Mouse (Mus musculus) ES-Bruce4 (cell line): ENCODE data around the gene Nr2c2.
A peak's percentile ranks its signal among the peaks of the same experiment; 100 is the strongest.

Source experiments
- CTCF ChIP-seq: IDR thresholded peaks from one replicate; pipeline ENCODE4 v1.8.1; 2011; ENCODE audit warnings: low read depth, low read length
- EP300 ChIP-seq: IDR thresholded peaks from 2 replicates; pipeline ENCODE4 v1.6.1; 2011; ENCODE audit warnings: low read depth, low read length; ENCODE audit not compliant: insufficient read depth
- POLR2A ChIP-seq: IDR thresholded peaks from one replicate; pipeline ENCODE4 v1.8.1; 2011; ENCODE audit warnings: low read length; ENCODE audit not compliant: insufficient read depth

DNA sequence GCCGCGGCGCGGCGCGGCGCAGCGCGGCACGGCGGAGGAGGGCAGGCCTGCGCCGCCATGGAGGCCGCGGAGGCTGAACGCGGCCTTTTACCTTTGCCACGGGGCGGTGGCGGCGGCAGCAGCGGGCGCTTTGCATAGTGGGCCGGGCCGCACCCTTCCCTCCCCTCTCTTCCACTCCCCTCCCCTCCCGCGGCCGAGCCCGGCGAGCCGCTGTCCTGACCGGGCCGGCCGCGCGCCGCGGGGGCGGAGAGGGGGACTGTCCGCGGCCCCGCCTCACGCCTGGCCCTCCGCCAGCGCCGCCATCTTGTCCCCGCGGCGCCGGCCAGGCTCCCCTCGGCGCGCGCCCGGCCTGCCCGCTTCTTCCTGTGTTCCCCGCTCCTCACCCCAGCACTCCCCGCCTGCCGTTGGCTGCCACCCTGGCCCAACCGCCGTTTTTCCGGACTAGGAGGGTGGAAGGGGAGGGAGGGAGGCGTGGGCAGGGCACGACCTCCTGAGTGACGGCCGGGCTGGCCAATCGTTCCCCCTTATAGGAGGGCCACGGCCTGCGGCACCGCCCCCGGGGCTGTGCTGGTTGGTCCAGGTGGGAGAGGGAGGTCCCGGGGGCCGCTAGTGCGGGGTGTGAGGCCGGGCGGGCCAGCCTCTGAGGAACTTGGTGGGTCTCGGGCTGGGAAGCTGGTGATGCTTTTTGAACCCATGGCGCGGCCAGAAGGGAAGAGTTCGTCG is 738 bp downstream of the Nr2c2 start:
- TF ChIP-seq EP300 (no peak), POLR2A (peak; percentile 18), CTCF (no peak)
